Mouse (Mus musculus): ENCODE data around the gene Klhl22.

- TF ChIP-seq CTCF (IDR thresholded peaks at IDR 0.05; ENCODE audit: low read depth) (no peak), EP300 (IDR thresholded peaks at IDR 0.05; ENCODE audit: low read depth) (no peak)
Measured at GRCm38 (mm10) chr16:17721114-17721808, 38.2 kb upstream of the Klhl22 start.

Data from heart, postnatal 0 days (tissue).